Mouse (Mus musculus): ENCODE data around the gene Cnnm1. TPM values are rescaled to one million over a fixed set of nuclear protein-coding genes. Genes with fewer than 3 reads are reported as not detected.
A peak's percentile ranks its signal among the peaks of the same experiment; 100 is the strongest.

Cnnm1 gene
- total and polyA plus RNA-seq, 3 experiments = 0.04 TPM; not detected in 2

DNA sequence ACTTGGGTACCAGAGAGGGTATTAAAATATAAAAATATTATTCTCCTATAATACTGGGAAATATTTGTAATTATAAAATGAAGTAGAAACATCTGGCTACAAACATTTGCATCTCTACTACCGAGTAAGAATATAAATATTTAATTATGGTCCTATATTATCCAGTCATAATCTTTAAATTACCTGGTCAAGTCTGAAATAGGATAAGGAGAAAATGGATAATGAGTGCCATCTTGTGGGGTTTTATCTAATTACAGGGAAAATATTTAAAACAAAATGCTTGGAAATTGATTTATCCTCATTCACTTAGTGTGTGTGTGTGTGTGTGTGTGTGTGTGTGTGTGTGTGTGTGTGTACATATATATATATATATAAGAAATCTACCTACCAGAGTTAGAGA lies 33.1 kb upstream of the Cnnm1 start (continued):
- TF ChIP-seq CTCF (IDR thresholded peaks at IDR 0.05 in 2 of 3, conservative IDR thresholded peaks at IDR 0.05 in 1 of 3; ENCODE audit: control insufficient read depth in 1 of 3, insufficient read depth in 1 of 3, low read depth in 2 of 3, low read length in 3 of 3, poor library complexity in 1 of 3, severe bottlenecking in 1 of 3) = peak in 2 of 3 experiments; percentile 21 to 50; a peak in 2 of 6 replicates
- no peak for TF ChIP-seq GATA1 (IDR thresholded peaks at IDR 0.05; ENCODE audit: low read depth, low read length)
- TF ChIP-seq MAZ (IDR thresholded peaks at IDR 0.05; ENCODE audit: low read depth, low read length) = no peak
- TF ChIP-seq KAT2A (conservative IDR thresholded peaks at IDR 0.05; ENCODE audit: low read depth, low read length) = no peak
- TF ChIP-seq USF2 (IDR thresholded peaks at IDR 0.05; ENCODE audit: borderline replicate concordance in 1 of 2, insufficient read depth in 1 of 2, low read depth in 1 of 2, low read length in 2 of 2) = no peak
- peak; percentile 68 for TF ChIP-seq RAD21 (IDR thresholded peaks at IDR 0.05; ENCODE audit: low read depth, low read length)

DNA sequence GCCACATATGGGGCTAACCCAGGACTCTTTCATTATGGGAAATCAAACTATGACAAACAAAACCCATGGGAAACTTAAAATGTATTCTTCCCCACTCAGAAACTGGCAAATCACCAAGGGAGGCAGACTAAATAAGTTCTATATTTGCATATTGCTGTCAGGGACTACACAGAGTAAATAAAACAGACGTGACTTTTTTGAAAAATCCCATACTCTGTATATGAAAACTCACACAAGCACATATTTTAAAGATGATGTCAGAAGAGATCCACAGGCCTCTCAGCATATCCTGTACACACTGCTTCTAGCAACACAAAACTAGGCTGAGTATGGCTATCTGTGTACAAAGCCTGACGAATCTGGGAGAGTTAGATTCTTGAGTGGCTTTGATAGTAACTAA lies 24.7 kb upstream of the Cnnm1 start:
- TF ChIP-seq SIN3A (IDR thresholded peaks at IDR 0.05; ENCODE audit: low read length) = no peak
- TF ChIP-seq POLR2AphosphoS2 (IDR thresholded peaks at IDR 0.05; ENCODE audit: low read length) = no peak
- no peak for TF ChIP-seq POLR2A (IDR thresholded peaks at IDR 0.05; ENCODE audit: control insufficient read depth in 1 of 2, insufficient read depth in 1 of 2, low read depth in 1 of 2, low read length in 2 of 2, poor library complexity in 1 of 2)
- TF ChIP-seq MYC (IDR thresholded peaks at IDR 0.05; ENCODE audit: low read depth, low read length) = no peak
- no peak for TF ChIP-seq MAFK (IDR thresholded peaks at IDR 0.05; ENCODE audit: borderline replicate concordance, low read depth, low read length)
- no peak for TF ChIP-seq ZMIZ1 (IDR thresholded peaks at IDR 0.05; ENCODE audit: low read depth, low read length)
- no peak for TF ChIP-seq ZC3H11A (IDR thresholded peaks at IDR 0.05; ENCODE audit: low read depth, low read length)
- TF ChIP-seq CHD2 (IDR thresholded peaks at IDR 0.05; ENCODE audit: low read length) = no peak
- no peak for TF ChIP-seq MXI1 (IDR thresholded peaks at IDR 0.05; ENCODE audit: low read depth, low read length)
- TF ChIP-seq CHD1 (IDR thresholded peaks at IDR 0.05; ENCODE audit: low read depth, low read length) = no peak
- no peak for TF ChIP-seq UBTF (IDR thresholded peaks at IDR 0.05; ENCODE audit: borderline replicate concordance, insufficient read depth, low read depth, low read length)
- TF ChIP-seq ZNF384 (IDR thresholded peaks at IDR 0.05; ENCODE audit: low read depth, low read length) = no peak
- TF ChIP-seq CTCF (IDR thresholded peaks at IDR 0.05 in 2 of 3, conservative IDR thresholded peaks at IDR 0.05 in 1 of 3; ENCODE audit: control insufficient read depth in 1 of 3, insufficient read depth in 1 of 3, low read depth in 2 of 3, low read length in 3 of 3, poor library complexity in 1 of 3, severe bottlenecking in 1 of 3) = no peak
- no peak for TF ChIP-seq MAX (IDR thresholded peaks at IDR 0.05; ENCODE audit: low read length)
- TF ChIP-seq TBP (IDR thresholded peaks at IDR 0.05; ENCODE audit: low read depth, low read length) = no peak
- no peak for TF ChIP-seq POLR2AphosphoS5 (IDR thresholded peaks at IDR 0.05; ENCODE audit: borderline replicate concordance, low read depth, low read length)
- no peak for TF ChIP-seq ZKSCAN1 (IDR thresholded peaks at IDR 0.05; ENCODE audit: low read depth, low read length)
- no peak for TF ChIP-seq JUND (IDR thresholded peaks at IDR 0.05; ENCODE audit: low read depth, low read length)
- TF ChIP-seq E2F4 (IDR thresholded peaks at IDR 0.05; ENCODE audit: borderline replicate concordance, low read depth, low read length) = no peak
- no peak for TF ChIP-seq RAD21 (IDR thresholded peaks at IDR 0.05; ENCODE audit: low read depth, low read length)
- H3K9me3 ChIP-seq (replicated peaks; ENCODE audit: insufficient read depth, low read length) = no peaks in the 10 kb centered on the region
- no peak overlapping the region for H3K4me3 ChIP-seq (ENCODE audit: control insufficient read depth in 1 of 2, insufficient read depth in 1 of 2, low read depth in 2 of 2, low read length in 2 of 2)
- no peaks in the 10 kb centered on the region for H3K36me3 ChIP-seq (ENCODE audit: control insufficient read depth in 1 of 2, insufficient read depth in 2 of 2, low read length in 2 of 2)
- H3K27me3 ChIP-seq (ENCODE audit: control insufficient read depth in 1 of 2, insufficient read depth in 2 of 2, low read length in 2 of 2) = peaks cover 15 to 18% of the 10 kb centered on the region in 2 experiments
- H3K79me2 ChIP-seq (ENCODE audit: control insufficient read depth, insufficient read depth, low read length, poor library complexity) = no peaks in the 10 kb centered on the region
- DNase-seq (ENCODE audit: low read depth, low spot score) = no peak
- H3K27ac ChIP-seq (ENCODE audit: control insufficient read depth, low read depth, low read length) = no peak overlapping the region
- no peaks in the 10 kb centered on the region for H3K4me1 ChIP-seq (ENCODE audit: control insufficient read depth in 1 of 2, insufficient read depth in 2 of 2, low read length in 2 of 2)
- H3K9ac ChIP-seq (ENCODE audit: control insufficient read depth, low read depth, low read length, poor library complexity, severe bottlenecking) = no peak overlapping the region
